Mouse (Mus musculus): ENCODE measurements at regions not wholly inside any gene's neighbourhood (a gene's known extent, or its start where the extent isn't known, plus 50 kb on each side); places are given as distances from the start of the nearest gene placed in this dataset.

DNA sequence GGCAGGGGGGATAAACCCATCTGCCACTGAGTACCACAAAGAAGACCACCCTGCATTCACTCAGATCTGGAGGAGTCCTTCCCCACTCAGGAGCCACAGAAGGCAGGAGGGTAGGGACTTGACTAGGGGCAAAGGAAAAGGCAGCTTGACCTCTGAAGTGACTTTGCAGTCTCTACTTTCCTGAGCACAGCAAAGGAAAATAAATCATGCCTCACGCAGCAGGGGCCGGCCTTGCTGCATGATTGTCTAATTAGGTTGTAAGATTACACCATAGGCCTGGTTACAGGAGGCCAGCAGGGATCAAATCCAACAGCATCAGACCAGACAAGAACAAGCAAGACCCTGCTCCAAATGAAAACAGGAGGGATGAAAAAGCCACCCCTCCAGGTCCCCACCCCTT, 180.0 kb downstream of the Gm12728 start:
- DNase-seq (ENCODE audit: low read depth), result no peak

DNA sequence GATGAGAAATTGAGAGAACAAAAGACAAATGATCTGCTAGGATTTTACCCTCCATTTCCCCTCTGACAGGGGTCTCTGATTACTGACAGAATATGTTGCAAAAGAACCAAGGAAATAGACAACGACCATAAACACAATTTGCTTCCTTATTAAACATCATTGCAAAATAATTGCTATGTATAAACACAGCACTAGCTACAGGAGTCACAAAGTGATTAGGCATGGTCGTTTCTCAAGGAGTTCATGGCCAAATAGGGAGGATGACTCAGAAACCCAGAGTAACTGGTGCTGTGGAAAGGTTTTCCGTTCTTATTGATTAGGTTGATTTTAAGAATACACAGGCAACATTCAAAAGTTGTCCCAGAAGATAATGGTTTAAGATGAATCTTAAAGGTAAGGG, 180.4 kb downstream of the Gm12728 start:
- no peak for DNase-seq (ENCODE audit: low read depth)

GRCm38 (mm10) chr4:105972736-105973135, 183.1 kb downstream of the Gm12728 start:
- DNase-seq (ENCODE audit: low read depth), result no peak

DNA sequence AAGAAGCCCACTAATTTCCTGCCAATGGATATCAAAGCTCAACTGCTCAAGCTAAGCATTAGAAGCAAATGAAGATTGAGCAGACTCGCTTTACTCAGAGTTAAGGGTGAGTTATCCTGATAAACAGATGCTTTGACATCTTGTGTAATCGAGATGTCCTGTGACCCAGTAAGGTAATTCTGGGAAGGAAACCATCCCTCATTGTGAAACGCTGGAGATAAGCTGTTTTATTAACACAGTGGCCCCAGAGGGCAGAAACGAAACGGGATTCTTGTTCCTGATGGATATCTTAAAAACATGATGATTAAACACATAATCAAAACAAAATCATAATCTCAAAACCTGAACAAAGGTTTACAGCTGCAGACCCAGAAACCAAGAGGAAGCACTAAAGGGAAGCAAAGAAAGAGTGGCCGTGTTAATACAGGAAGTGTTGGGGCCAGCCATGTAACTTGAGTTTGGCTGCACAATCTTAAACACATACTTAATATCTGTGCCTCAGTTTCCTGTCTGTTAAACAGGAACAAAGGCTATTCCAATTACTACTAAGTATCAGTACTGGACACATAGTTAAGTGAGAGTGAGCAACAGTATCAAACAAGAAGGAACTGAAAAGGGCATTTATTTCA, 184.2 kb downstream of the Gm12728 start:
- DNase-seq (ENCODE audit: low read depth), result no peak

- DNase-seq (ENCODE audit: low read depth), result no peak
Measured at GRCm38 (mm10) chr4:105974948-105975347, 185.3 kb downstream of the Gm12728 start.

DNA sequence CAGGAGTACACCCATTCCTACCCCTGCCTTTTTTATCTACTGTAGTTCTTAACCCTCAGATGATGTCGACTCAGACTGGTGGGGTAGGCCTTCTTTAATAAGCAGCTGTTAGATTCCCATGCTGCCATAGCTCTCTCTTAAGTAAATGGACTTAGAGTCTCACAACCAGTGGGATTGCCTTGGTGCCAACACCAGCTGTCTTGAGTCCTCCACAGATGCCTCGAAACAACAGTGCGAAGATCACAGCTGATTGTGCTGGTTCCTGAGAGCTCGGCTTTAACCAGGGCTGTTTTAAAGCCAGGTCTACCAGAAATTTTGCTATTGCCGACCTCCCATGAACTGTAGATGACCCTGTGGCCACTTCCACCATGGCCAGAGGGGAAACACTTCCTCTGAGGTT, 189.4 kb downstream of the Gm12728 start:
- DNase-seq (ENCODE audit: low read depth), result no peak

- DNase-seq (ENCODE audit: low read depth), result no peak
Measured at GRCm38 (mm10) chr4:105983018-105983417, 193.3 kb downstream of the Gm12728 start.

DNA sequence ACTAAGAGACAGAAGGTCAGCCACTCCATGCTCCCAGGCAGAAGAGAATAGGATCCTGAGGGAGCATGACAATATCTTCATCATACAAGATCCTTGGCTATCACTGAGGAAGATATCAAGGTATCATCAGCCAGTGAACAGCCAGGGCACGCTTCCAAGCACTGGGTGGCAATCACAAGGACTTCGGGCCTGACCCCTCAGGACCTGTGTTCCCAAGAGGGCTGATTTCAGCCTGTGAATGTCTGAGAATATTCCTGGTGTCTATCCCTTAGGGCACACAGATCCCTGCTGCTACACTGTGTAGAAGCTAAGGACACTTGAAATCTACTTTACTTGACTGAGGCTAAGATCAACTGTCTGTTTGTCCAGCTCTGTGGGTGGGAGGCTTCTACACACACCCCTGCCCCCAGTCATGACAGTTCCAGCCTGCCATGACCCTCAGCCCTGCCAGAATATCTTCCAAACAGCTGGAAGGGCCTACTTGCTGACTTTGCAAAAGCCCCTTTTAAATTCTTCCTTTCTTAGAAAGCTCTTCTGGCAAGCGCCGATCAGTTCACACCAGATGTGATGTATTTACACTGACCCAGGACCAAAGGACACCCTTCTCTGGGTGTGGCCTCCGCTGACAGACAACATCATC, 198.4 kb downstream of the Gm12728 start:
- no peak for DNase-seq (ENCODE audit: low read depth)

DNA sequence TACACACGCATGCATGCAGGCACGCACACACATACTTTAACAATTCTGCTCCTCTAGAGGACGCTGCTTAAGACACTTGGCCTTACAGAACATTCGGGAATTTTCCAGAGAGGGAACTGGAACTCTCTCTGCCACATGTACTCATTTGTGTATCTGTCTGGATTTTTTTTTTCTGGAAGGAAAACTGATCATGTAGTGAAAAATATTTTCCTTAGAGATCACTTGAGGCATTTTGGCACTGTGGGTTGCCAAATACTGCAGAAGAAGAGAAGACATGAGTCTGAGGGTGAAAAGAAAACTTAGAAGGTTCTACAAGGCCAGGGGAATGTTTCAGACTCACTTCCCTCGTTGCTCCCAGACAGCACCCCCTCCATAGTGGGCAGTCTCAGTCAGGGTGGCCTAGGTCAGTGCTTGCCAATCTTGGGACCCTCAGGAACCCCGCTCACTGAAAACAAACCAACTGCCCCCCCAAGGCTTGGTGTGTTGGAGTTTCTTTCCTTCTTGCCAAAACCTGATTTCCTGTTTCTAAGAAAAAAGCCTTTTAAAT, 203.0 kb downstream of the Gm12728 start:
- no peak for DNase-seq (ENCODE audit: low read depth)

- no peak for DNase-seq (ENCODE audit: low read depth)
Measured at GRCm38 (mm10) chr4:105994390-105994798, 204.7 kb downstream of the Gm12728 start.

- no peak for DNase-seq (ENCODE audit: low read depth)
Measured at GRCm38 (mm10) chr4:105996060-105996459, 206.4 kb downstream of the Gm12728 start.

GRCm38 (mm10) chr4:105996893-105997630, 207.4 kb downstream of the Gm12728 start:
- DNase-seq (ENCODE audit: low read depth), result no peak

DNA sequence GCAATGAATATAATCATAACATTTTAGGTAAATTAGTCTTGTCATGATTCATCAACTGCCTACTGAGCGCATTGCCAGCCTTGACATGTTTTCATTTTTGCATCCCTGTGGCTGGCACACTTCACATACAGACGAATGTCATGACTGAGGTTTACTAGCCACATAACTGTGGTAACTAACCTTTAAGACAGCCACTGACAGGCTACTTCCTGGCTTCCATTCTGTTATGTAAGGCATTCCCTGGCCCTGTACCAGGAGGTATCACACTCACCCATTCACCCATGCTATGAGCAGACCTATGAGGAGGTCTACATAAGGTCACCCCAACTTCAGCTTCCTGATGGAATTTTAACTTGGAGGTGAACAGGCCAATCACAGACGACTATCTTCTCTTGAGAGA, 212.8 kb downstream of the Gm12728 start:
- DNase-seq (ENCODE audit: low read depth), result no peak

DNA sequence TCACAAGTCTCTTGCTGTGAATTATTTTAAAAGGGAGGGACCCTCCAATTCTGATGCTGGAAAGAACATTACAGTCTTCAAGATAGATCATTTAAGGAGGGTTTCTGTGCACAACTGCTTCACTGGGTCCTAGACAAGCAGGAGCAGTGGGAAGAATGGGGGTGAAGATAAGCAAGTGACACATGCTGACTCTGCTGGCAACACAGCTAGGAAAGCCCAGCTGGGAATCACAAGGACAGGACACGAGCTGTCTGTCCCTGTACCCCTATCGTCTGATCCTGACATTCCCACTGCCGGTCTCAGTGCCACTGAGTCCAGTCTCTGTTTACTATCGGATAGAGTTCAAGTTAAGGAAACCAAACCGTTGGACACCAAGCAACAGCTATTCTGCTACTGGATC, 216.3 kb downstream of the Gm12728 start:
- no peak for DNase-seq (ENCODE audit: low read depth)

GRCm38 (mm10) chr4:106007334-106008190, 217.9 kb downstream of the Gm12728 start:
- no peak for DNase-seq (ENCODE audit: low read depth)

- DNase-seq (ENCODE audit: low read depth), result no peak
Measured at GRCm38 (mm10) chr4:106017065-106017646, 227.5 kb downstream of the Gm12728 start.

GRCm38 (mm10) chr4:106018936-106019335, 229.3 kb downstream of the Gm12728 start:
- no peak for DNase-seq (ENCODE audit: low read depth)

DNA sequence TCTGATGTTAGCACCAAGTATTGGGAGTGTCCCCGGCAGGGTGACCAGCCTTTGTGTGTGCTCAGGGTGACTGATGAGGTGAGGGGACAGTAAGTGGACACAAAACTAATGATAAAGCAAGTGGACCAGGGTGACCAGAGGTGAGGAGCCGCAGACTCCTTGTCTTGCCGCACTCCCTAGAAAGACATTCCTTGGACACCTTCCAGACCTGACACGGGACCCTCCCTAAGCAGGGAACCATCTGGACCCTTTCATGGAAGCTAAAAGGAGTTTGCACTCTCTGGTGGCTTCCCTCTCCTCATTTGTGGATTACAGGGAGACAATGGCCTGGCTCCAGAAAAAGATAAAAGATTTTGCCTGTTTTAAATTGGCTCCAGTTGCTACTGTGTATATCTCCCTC, 230.7 kb downstream of the Gm12728 start:
- DNase-seq (ENCODE audit: low read depth), result no peak

DNA sequence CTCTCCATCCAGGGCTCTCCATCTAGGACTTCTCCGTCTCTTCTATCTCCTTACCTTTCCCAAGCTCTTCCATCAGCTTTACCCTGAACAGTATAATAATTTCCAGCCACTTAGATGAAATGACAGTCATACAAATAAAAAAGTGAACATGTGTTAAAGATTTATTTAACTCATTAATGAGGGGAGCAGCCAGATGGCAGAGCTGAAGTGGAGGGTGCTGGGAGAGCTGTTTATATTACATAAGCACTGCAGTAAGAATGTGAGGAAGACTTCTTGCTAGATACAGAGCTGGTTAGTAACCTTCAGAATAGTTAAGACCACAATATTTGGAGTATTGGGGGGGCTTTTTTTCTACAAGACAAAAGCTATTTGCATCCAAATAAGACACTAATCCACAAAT, 234.9 kb downstream of the Gm12728 start:
- DNase-seq (ENCODE audit: low read depth), result no peak

DNA sequence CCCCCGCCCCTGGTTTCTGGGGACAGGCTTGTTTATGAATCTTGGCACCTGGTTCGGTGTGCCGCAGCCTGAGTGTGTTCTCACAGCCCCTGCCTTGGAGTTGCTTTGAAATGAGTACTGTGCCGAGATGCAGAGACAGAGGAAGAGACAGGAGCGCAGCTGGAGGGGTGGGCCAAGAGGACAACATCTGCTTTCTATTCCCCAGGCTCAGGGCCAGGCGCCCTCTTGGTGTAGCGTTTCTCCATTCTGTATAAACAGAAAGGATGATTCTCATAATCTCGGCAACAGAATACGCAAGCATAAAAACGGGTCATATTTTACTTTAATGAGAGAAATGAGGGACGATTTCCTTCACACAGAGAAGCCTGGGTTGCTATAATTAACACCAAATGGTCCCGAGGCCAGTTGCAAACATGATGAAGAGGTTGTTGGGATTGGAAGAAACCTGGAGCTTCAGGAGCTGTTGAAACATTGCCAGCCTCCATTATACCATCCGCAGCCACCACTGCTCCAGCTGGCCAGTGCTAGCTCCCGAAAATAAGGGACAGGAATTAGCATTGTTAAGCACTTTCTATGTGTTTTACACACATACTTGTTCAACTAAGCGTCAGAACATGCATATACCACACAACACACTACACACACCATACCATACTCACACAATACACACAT, 236.4 kb downstream of the Gm12728 start:
- no peak for DNase-seq (ENCODE audit: low read depth)

GRCm38 (mm10) chr4:106040376-106040775, 250.7 kb downstream of the Gm12728 start:
- no peak for DNase-seq (ENCODE audit: low read depth)
